Mouse (Mus musculus): ENCODE results near the gene Zan. TPM values are rescaled to one million over a fixed set of nuclear protein-coding genes. Genes with fewer than 3 reads are reported as not detected.

Gene Zan
- polyA plus RNA-seq, 1 experiment from 2014 or later = 0.15 TPM

DNA sequence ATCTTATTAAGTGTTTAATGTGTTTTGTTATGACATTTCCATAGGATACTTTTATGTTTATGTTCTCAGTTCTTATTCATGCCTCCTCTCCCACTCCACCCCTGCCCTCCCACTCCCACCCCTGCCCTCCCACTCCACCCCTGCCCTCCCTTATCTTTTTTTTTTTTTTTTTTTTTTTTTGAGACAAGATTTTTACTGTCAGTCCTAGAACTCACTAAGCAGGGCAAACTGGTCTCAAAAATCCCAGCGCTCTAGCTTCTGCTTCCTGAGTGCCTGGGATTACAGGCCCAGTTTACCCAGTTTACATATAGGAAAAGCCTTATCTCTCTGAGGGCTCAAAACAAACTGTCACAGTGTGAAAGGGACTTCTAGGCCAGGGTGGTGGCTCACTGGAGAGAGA is 130.5 kb downstream of the Zan start:
- Histone ChIP-seq H3K4me3 (no peak overlapping the region), H3K9ac (0 out of 2 replicates have a peak overlapping the region, but pooled peaks have one; percentile 13), H3K27ac (no peak overlapping the region), H3K36me3 (no peaks in the 10 kb centered on the region), H3K4me1 (peaks cover 33% of the 10 kb centered on the region), H3K27me3 (peaks cover 9% of the 10 kb centered on the region), H3K4me2 (replicated peaks) (no peak overlapping the region), H3K9me3 (replicated peaks) (no peaks in the 10 kb centered on the region; the same call in 1 of the 2 replicates)
- no peak for ATAC-seq (ENCODE audit: low FRiP score)
- 88% methylated on average over 1 of the region's 1 CpGs for WGBS

DNA sequence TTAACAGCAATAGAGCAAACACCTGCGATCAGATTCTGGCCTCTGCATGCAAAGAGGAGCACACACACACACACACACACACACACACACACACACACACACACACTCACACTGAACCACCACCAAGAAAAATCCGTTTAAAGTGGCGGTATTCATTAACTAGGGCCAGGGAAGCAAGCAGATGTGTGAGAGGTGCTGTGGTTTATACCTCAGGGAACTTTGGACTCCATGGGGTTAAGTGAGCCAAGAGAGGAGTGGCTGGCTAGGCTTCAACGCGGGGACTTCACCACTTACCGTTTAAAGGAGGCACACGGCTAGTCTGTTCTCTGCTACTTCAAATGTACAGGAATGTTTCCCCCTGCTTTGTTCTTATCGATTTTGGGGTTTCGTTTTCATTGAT is 131.0 kb downstream of the Zan start:
- H3K4me3 ChIP-seq = no peak overlapping the region
- 0 out of 2 replicates have a peak overlapping the region, but pooled peaks have one; percentile 13 for H3K9ac ChIP-seq
- H3K36me3 ChIP-seq = no peaks in the 10 kb centered on the region
- H3K4me2 ChIP-seq (replicated peaks) = no peak overlapping the region
- H3K27ac ChIP-seq = no peak overlapping the region
- peaks cover 27% of the 10 kb centered on the region for H3K4me1 ChIP-seq
- H3K27me3 ChIP-seq = peaks cover 9% of the 10 kb centered on the region
- WGBS = 23% methylated on average over 9 of the region's 9 CpGs
- no peak for ATAC-seq (ENCODE audit: low FRiP score)
- no peaks in the 10 kb centered on the region; the same call in 1 of the 2 replicates for H3K9me3 ChIP-seq (replicated peaks)

DNA sequence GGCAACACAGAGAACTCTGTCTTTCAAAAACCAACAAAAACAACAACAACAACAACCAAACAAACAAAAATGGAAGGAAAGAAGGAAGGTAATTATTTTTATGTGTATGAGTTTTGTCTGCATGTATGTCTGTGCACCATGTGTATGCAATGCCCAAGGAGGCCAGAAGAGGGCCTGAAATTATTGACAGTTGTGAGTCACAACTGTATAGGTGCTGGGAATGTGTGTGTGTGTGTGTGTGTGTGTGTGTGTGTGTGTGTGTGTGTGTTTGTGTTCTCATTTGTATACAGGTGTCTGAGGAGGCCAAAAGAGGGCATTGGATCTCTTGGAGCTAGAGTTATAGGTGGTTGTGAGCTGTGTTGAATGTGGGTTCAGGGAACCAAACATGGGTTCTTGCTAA is 133.0 kb downstream of the Zan start:
- no peaks in the 10 kb centered on the region for H3K36me3 ChIP-seq
- no peaks in the 10 kb centered on the region; the same call in 1 of the 2 replicates for H3K9me3 ChIP-seq (replicated peaks)
- H3K4me2 ChIP-seq (replicated peaks) = no peak overlapping the region
- H3K27me3 ChIP-seq = peaks cover 3% of the 10 kb centered on the region; the same call in 1 of the 2 replicates
- no peak overlapping the region for H3K27ac ChIP-seq
- peaks cover 29% of the 10 kb centered on the region for H3K4me1 ChIP-seq
- H3K9ac ChIP-seq = no peak overlapping the region
- no peak for ATAC-seq (ENCODE audit: low FRiP score)
- no peak overlapping the region for H3K4me3 ChIP-seq

DNA sequence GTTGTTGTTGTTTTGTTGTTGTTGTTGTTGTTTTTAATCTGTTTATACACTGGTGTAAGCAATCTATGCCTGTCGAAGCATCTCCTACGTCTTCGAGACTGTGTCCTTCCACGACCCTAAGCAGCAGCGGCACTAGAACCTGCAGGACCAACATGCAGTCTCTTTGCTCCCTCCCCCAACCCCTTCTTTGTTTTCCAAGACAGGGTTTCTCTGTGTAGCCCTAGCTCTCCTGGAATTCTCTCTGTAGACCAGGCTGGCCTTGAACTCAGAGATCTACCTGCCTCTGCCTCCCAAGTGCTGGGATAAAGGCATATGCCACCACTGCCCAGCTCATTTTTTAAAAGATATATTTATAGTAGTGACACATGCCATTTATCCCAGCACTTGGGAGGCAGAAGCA is 133.5 kb downstream of the Zan start:
- no peak for ATAC-seq (ENCODE audit: low FRiP score)
- no peak overlapping the region for H3K4me3 ChIP-seq
- no peaks in the 10 kb centered on the region for H3K36me3 ChIP-seq
- H3K4me1 ChIP-seq = peaks cover 26% of the 10 kb centered on the region
- WGBS = 95% methylated on average over 5 of the region's 5 CpGs
- H3K27me3 ChIP-seq = no peaks in the 10 kb centered on the region
- H3K4me2 ChIP-seq (replicated peaks) = no peak overlapping the region
- no peak overlapping the region for H3K27ac ChIP-seq
- no peaks in the 10 kb centered on the region; the same call in 1 of the 2 replicates for H3K9me3 ChIP-seq (replicated peaks)
- no peak overlapping the region for H3K9ac ChIP-seq

DNA sequence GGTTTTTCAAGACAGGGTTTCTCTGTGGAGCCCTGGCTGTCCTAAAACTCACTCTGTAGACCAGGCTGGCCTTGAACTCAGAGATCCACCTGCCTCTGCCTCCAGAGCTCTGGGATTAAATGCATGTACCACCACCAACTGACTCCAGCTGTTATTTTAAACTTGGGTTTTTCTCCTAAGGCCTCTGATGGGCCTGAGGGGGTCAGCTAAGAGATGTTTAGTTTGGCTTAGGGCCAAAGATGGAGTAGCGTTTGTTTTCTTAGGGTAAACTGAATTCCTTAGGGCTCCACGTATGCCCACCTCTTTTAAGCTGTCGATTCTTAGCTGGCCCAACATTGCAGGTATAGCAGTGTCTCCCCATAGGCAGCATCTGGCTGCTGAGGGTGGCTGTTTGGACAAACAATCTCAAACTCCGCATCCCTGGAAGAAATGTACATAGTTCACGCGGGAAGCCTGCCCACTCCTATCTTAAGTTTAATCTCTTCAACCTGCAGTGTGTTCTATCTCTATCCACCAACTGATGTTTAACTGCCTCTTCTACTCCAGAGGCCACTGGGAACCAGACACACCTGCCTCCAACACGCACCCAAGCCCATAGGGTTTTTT is 134.4 kb downstream of the Zan start:
- WGBS = 79% methylated on average over 7 of the region's 7 CpGs
- Histone ChIP-seq H3K9me3 (replicated peaks) (no peaks in the 10 kb centered on the region; the same call in 1 of the 2 replicates), H3K4me2 (replicated peaks) (no peak overlapping the region), H3K4me1 (peaks cover 18% of the 10 kb centered on the region), H3K4me3 (no peak overlapping the region), H3K36me3 (no peaks in the 10 kb centered on the region), H3K27ac (no peak overlapping the region), H3K27me3 (no peaks in the 10 kb centered on the region), H3K9ac (no peak overlapping the region)
- no peak for ATAC-seq (ENCODE audit: low FRiP score)

DNA sequence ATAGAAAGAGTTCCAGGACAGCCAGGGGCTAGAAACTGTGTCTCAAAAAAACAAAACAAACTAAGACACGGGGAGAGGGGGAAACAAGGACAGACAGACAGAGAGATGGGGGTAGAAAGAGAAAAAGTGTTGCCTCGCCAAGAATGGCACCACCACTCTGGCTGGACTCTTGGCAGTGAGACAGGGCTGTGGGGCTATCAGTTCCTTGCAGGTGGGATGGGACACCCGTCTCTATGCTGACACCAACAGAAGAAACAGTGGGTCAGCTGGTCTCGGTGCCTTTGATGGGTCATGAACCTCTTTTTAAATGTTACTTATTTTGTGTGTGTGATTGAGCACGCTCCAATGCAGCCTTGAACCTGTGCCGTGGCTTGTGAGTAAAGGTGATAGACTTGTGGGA is 136.6 kb downstream of the Zan start:
- H3K9me3 ChIP-seq (replicated peaks) = no peaks in the 10 kb centered on the region; the same call in 1 of the 2 replicates
- H3K36me3 ChIP-seq = no peaks in the 10 kb centered on the region
- WGBS = 80% methylated on average over 6 of the region's 6 CpGs
- H3K9ac ChIP-seq = 0 out of 2 replicates have a peak overlapping the region, but pooled peaks have one; percentile 68
- no peaks in the 10 kb centered on the region for H3K27me3 ChIP-seq
- H3K4me1 ChIP-seq = peaks cover 14% of the 10 kb centered on the region
- ATAC-seq (ENCODE audit: low FRiP score) = no peak
- no peak overlapping the region; the same call in 1 of the 2 replicates for H3K4me3 ChIP-seq
- H3K27ac ChIP-seq = peak overlapping the region; percentile 80; the same call in 1 of the 2 replicates
- H3K4me2 ChIP-seq (replicated peaks) = peak overlapping the region; percentile 83; the same call in 1 of the 2 replicates

DNA sequence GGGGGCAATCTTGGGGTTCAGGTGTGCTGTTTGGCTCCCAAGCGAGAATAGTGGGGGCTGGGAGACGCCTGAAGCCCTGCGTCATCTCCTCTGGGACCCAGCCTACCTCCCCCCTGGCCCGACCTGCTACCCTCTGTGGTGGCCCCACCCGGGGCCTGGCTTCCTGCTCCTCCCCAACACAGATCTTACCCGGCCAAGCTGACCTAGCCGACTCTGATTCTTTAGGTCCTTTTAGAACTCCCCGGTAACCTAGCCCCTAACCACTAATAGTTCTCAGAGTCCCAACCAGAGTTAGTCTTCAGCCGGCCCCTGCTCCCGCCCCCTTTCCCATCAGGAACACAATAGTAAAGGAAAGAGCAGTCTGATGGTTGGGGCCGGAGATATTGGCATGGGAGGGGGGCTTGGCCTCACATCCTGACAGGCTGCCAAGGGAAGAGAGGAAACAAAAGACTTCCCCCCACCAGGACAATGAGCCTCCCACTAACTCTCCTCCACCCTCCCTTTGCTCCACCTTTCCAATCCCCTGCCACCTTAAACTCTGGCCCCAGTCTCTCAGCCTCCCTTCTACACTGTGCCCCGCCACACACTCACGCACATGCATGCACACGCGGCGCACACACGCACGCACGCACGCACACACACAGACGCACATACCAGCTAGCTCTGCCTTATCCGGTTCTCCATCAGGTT is 137.4 kb downstream of the Zan start:
- 9% methylated on average over 21 of the region's 22 CpGs for WGBS
- Histone ChIP-seq H3K4me1 (peaks cover 14% of the 10 kb centered on the region), H3K9me3 (replicated peaks) (no peaks in the 10 kb centered on the region; the same call in 1 of the 2 replicates), H3K36me3 (no peaks in the 10 kb centered on the region), H3K9ac (peak overlapping the region; percentile 68), H3K4me2 (replicated peaks) (peak overlapping the region; percentile 83), H3K4me3 (peak overlapping the region; percentile 37), H3K27ac (peak overlapping the region; percentile 80), H3K27me3 (no peaks in the 10 kb centered on the region)
- peak; percentile 55 for ATAC-seq (ENCODE audit: low FRiP score)

DNA sequence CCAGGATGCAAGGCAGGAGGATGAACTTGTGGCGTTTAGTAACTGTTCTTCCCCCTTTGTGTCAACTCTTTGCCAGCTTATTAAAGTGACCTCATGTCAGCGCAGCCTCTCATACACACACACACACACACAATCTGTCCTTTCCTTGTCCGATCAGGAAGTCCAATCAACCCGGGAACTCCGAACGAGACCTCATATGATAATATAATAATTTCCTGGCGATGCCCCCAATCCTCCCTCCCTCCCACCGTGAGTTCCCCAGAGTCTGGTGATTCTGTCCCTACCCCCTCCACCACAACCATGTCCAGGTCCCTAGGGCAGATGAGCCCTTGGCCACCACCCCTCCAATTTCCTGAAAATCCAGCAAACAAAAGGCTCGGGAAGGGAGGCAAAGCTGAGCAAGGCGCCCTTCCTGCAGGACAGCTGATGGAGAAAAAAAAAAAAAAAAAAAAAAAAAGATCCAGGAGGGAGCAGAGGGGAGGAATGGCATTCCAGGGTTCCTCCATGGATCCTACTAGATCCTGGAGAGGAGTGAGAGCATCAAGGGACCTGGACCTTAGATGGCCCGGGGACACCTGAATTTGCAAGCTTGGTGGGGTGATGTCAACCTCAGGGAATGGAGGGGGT is 138.1 kb downstream of the Zan start:
- H3K27ac ChIP-seq = peak overlapping the region; percentile 80

DNA sequence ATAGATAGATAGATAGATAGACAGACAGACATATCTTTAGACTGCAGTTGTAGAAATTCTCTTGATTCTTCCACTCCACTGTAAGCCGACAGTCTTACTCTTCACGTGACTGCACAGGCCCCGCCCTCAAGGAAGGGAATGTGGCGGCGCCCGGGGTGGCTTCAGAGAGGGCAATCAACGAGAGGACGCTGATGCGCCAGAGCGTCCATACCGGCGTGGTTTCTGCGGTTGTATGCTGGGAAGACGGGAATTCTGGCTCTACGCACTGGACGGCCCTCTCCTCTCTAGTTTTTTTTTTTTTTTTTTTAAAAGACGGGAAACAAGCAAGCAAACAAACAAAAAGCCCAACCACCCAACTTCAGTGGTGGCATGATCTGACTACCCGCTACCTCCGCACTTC is 138.6 kb downstream of the Zan start:
- H3K27ac ChIP-seq = peak overlapping the region; percentile 80

More for the DNA sequence above, 138.1 kb downstream of the Zan start:
- WGBS = 2% methylated on average over 11 of the region's 11 CpGs
- Histone ChIP-seq H3K4me2 (replicated peaks) (peak overlapping the region; percentile 83), H3K36me3 (no peaks in the 10 kb centered on the region), H3K4me1 (peaks cover 14% of the 10 kb centered on the region), H3K27me3 (no peaks in the 10 kb centered on the region), H3K4me3 (peak overlapping the region; percentile 37), H3K9ac (peak overlapping the region; percentile 68), H3K9me3 (replicated peaks) (no peaks in the 10 kb centered on the region; the same call in 1 of the 2 replicates)
- peak; percentile 30 for ATAC-seq (ENCODE audit: low FRiP score)

DNA sequence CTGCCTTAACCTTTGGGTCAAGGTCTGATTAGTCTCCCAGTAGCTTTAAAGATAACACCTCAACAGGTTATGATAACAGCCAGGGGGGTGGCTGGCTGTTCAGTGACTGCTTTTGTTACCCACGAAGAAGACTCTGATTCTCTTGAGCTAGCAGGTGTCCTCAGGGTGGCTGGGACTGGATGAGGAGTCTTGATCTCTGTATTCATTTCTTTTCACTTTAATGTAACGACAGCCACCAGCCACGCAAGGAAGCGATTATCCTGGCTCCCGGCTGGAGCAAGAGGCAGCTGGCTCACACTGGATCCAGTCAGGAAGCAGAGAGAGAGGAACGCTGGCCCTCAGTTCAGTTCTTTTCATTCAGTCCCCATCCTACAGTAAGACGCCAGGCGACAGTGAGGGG is 139.7 kb downstream of the Zan start:
- no peaks in the 10 kb centered on the region for H3K9me3 ChIP-seq (replicated peaks)
- 48% methylated on average over 8 of the region's 8 CpGs for WGBS
- no peak overlapping the region for H3K9ac ChIP-seq
- H3K27me3 ChIP-seq = no peaks in the 10 kb centered on the region
- ATAC-seq (ENCODE audit: low FRiP score) = no peak
- no peak overlapping the region for H3K4me3 ChIP-seq
- H3K4me2 ChIP-seq (replicated peaks) = peak overlapping the region; percentile 83; the same call in 1 of the 2 replicates
- H3K36me3 ChIP-seq = no peaks in the 10 kb centered on the region
- H3K4me1 ChIP-seq = peaks cover 24% of the 10 kb centered on the region
- H3K27ac ChIP-seq = no peak overlapping the region

More for the DNA sequence above, 138.6 kb downstream of the Zan start:
- Histone ChIP-seq H3K9me3 (replicated peaks) (no peaks in the 10 kb centered on the region), H3K4me3 (peak overlapping the region; percentile 37), H3K4me2 (replicated peaks) (peak overlapping the region; percentile 83), H3K27me3 (no peaks in the 10 kb centered on the region), H3K4me1 (peaks cover 14% of the 10 kb centered on the region), H3K9ac (peak overlapping the region; percentile 68), H3K36me3 (no peaks in the 10 kb centered on the region)
- WGBS = 0% methylated on average over 19 of the region's 19 CpGs
- ATAC-seq (ENCODE audit: low FRiP score) = peak; percentile 83

DNA sequence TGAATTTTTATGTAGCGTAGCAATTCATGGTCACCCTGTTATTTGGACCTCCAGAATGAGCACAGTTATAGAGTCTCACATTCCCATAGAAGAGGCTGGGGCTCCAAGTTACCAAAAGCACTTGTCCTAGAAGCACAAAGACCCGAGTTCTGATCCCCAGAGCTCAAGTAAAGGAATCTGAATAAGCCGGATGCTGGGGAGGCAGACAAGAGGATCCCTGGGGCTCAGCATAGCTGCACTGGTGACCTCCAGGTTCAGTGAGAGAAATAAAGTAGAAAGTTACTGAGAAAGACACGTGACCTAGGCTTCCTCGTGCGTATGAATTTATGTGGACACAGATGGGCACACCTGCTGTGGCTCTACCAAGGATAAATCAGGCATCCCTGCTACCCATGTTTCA is 141.8 kb downstream of the Zan start:
- Histone ChIP-seq H3K36me3 (no peaks in the 10 kb centered on the region), H3K4me3 (no peak overlapping the region), H3K9me3 (replicated peaks) (no peaks in the 10 kb centered on the region), H3K9ac (no peak overlapping the region), H3K27me3 (no peaks in the 10 kb centered on the region), H3K27ac (no peak overlapping the region), H3K4me1 (peaks cover 27% of the 10 kb centered on the region), H3K4me2 (replicated peaks) (no peak overlapping the region)
- no peak for ATAC-seq (ENCODE audit: low FRiP score)
- 65% methylated on average over 6 of the region's 6 CpGs for WGBS

DNA sequence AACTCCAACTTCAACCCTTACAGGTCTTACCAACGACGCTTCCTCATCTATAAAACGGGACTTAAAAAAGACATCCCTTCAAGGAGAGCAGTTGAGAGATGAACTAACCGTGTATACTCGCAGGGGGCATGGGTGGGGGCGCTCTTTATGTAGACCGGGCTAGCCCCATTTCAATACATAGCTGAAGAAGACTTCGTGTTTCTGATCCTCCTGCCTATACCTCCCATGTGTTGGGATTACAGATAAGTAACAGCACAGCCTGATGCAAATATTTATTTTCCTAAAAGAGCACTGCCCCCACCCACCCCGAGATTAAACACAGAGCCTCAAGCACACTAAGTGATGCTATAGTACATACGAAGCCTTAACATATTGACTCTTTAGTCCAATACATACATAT is 142.5 kb downstream of the Zan start:
- Histone ChIP-seq H3K4me3 (no peak overlapping the region), H3K9me3 (replicated peaks) (no peaks in the 10 kb centered on the region), H3K27me3 (no peaks in the 10 kb centered on the region), H3K4me2 (replicated peaks) (no peak overlapping the region), H3K9ac (no peak overlapping the region), H3K4me1 (peaks cover 20% of the 10 kb centered on the region), H3K36me3 (no peaks in the 10 kb centered on the region), H3K27ac (no peak overlapping the region)
- whole genome bisulfite sequencing = 57% methylated on average over 10 of the region's 10 CpGs
- ATAC-seq (ENCODE audit: low FRiP score) = no peak
